Mouse (Mus musculus) heart, adult 2 months (tissue): Measurements from ENCODE around the gene Gls2. TPM values are rescaled to one million over a fixed set of nuclear protein-coding genes. Genes with fewer than 3 reads are reported as not detected.

Experiments used
- DNase-seq, 2 experiments: peaks; one replicate each; pipeline ENCODE4 v3.0.0; 2021
- H3K27ac ChIP-seq: fragments of 200-600 bp; 2 replicates; pipeline ENCODE4 v1.8.1; 2022
- H3K27me3 ChIP-seq: fragments of 200-500 bp; 2 replicates; pipeline ENCODE4 v1.6.1; 2012; ENCODE audit warnings: mild to moderate bottlenecking, low read length, inconsistent platforms, mixed read lengths; ENCODE audit not compliant: control insufficient read depth, insufficient read depth
- H3K36me3 ChIP-seq: fragments of 200-500 bp; 2 replicates; pipeline ENCODE4 v1.6.1; 2012; ENCODE audit warnings: low read length, inconsistent platforms; ENCODE audit not compliant: control insufficient read depth, insufficient read depth
- H3K4me1 ChIP-seq: fragments of 200-500 bp; 2 replicates; pipeline ENCODE4 v1.6.1; 2011; ENCODE audit warnings: low read length; ENCODE audit not compliant: control insufficient read depth, insufficient read depth
- H3K4me3 ChIP-seq: fragments of 200-600 bp; 2 replicates; pipeline ENCODE4 v1.8.1; 2022
- H3K79me2 ChIP-seq: fragments of 200-500 bp; replicated peaks from 2 replicates; pipeline ENCODE4 v1.6.1; 2012; ENCODE audit warnings: mild to moderate bottlenecking, inconsistent platforms, low read length, moderate library complexity, mixed read lengths; ENCODE audit not compliant: control insufficient read depth, insufficient read depth
- H3K9ac ChIP-seq: fragments of 200-500 bp; 2 replicates; pipeline ENCODE4 v1.6.1; 2012; ENCODE audit warnings: low read depth, mild to moderate bottlenecking, control low read depth, inconsistent platforms, low read length, mixed read lengths
- CTCF ChIP-seq: fragments of 200-600 bp; IDR thresholded peaks from 2 replicates; pipeline ENCODE4 v1.8.1; 2022; ENCODE audit warnings: antibody characterized with exemption, mild to moderate bottlenecking, moderate library complexity
- EP300 ChIP-seq: fragments of 200-500 bp; IDR thresholded peaks from 2 replicates; pipeline ENCODE4 v1.6.1; 2011; ENCODE audit warnings: low read depth, low read length, control low read depth; ENCODE audit not compliant: insufficient read depth
- POLR2A ChIP-seq: fragments of 200-500 bp; IDR thresholded peaks from 2 replicates; pipeline ENCODE4 v1.6.1; 2011; ENCODE audit warnings: mild to moderate bottlenecking, low read depth, low read length, control low read depth; ENCODE audit not compliant: insufficient read depth
- WGBS: fragments of 180-500 bp; shearing (Covaris S2); methylation state at CpG from one replicate; pipeline ENCODE4 v1.1.7; 2018; 5-methylcytosine and 5-hydroxymethylcytosine counted together
- intact Hi-C: fragments of 180-260 bp; cut with DNase I; formaldehyde crosslinking; loops from one replicate; pipeline ENCODE4 v1.15.1; 2025
- polyA plus RNA-seq: library from polyadenylated mRNA; depleted of rRNA; stranded (reverse); fragments of >200 nt; gene quantifications from 2 replicates; pipeline ENCODE4 v1.2.3, GENCODE M21; 2012
- total RNA-seq, 2 experiments: library from RNA; stranded (reverse); gene quantifications; 2 replicates each; pipeline ENCODE4 v1.2.3; 2021

Gene Gls2
- total and polyA plus RNA-seq, 3 experiments: 0.75 to 1.00 (median 0.78) TPM

DNA sequence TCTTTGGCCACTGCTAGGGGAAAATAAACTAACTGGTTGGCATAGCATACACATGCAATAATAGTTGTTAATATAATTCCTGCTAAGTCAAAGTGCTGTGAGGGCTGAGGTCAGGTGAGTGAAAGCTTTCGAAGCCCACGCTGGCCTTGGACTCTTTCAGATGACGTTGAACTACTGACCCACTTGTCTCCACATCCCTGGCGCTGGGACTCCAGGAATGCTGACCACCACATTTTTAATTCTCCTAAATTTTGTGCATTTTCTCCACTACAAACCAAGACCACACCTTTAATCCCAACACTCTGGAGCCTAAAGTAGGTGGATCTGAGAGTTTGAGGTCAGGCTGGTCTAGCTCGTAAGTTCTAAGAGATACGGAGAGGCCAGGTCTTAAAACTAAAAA, 1.1 kb upstream of the Gls2 start:
- Histone ChIP-seq H3K79me2 (no peaks in the 10 kb centered on the region), H3K27ac (no peak overlapping the region), H3K27me3 (no peaks in the 10 kb centered on the region), H3K36me3 (no peaks in the 10 kb centered on the region), H3K4me1 (no peaks in the 10 kb centered on the region), H3K9ac (no peak overlapping the region), H3K4me3 (no peak overlapping the region)
- no peak for DNase-seq
- 94% methylated on average over 6 of the region's 6 CpGs for WGBS
- no peak for TF ChIP-seq EP300
- TF ChIP-seq CTCF: no peak
- TF ChIP-seq POLR2A: no peak
- intact Hi-C loops: no loop called here

DNA sequence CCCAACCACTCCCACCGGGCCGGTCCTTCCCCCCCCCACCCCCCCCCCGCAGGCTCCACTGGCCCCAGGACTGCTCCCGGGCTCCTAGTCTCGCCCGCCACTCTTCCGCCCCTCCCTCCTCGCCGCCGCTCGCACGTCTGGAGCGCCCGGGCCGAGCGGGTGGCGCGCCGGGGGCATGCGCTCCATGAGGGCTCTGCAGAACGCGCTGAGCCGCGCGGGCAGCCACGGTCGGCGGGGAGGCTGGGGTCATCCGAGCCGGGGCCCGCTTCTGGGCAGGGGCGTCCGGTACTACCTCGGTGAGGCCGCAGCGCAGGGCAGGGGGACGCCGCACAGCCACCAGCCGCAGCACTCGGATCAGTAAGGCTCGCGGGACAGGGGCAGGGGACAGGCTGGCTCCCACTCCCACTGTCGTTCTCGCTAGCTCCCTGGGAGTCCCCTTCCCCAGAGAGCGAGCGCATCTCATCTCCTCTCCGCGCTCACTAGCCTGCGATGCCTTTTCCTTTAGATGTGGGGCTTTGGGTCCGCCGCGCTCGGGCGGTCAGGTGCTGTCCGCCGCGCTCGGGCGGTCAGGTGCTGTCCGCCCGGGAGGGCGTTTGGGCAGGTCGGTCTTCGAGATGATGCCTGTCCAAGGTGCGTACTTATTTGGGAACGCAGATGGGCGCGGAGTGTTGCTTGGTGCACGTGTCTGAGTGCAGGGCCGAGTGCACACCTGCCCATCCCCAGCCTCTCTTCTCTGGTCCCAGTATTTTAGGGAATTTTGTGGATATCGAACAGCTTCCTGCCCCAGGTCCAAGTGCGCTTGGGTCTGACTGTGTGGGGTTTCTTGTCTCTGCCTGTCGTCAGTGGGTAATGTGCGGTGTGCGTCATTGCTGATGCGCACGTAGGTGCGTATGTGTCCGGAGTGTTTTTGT, 549 bp downstream of the Gls2 start:
- Histone ChIP-seq H3K27ac (peak overlapping the region; percentile 64), H3K79me2 (no peaks in the 10 kb centered on the region), H3K36me3 (no peaks in the 10 kb centered on the region), H3K9ac (peak overlapping the region; percentile 83), H3K4me1 (no peaks in the 10 kb centered on the region), H3K27me3 (no peaks in the 10 kb centered on the region), H3K4me3 (peak overlapping the region; percentile 93)
- no peak for DNase-seq
- TF ChIP-seq EP300: no peak
- TF ChIP-seq CTCF: no peak
- no peak for TF ChIP-seq POLR2A
- intact Hi-C loops: loop anchor here (2.0 kb wide), 1 partner anchor 16 kb away; the partner anchor contains the start of gene Spryd4
- WGBS: 3% methylated on average over 66 of the region's 79 CpGs

DNA sequence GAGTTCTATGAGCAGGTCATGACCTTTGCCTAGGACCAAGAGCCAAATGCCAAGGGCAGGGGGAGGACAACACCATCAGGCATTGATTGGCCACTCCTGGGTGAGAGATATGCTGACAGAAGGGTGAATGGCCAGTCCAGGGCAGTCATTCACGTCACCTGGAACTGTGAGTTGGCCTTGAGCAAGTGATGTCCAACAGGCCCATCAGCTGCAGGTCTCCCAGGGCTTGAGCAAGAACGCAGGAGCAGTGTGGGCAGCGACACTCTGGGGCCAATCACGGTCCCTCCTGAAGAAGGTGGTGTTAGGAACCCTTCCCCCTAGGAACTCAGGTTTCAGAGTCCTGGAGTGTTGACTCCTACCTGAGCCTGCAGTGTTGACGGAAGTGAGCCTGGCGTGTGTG, 7.6 kb downstream of the Gls2 start:
- Histone ChIP-seq H3K4me1 (no peaks in the 10 kb centered on the region), H3K36me3 (no peaks in the 10 kb centered on the region), H3K79me2 (no peaks in the 10 kb centered on the region), H3K9ac (no peak overlapping the region), H3K27me3 (no peaks in the 10 kb centered on the region), H3K27ac (no peak overlapping the region), H3K4me3 (no peak overlapping the region)
- DNase-seq: no peak
- WGBS: 80% methylated on average over 6 of the region's 6 CpGs
- TF ChIP-seq CTCF (no peak), EP300 (no peak), POLR2A (no peak)
- intact Hi-C loops: no loop called here

DNA sequence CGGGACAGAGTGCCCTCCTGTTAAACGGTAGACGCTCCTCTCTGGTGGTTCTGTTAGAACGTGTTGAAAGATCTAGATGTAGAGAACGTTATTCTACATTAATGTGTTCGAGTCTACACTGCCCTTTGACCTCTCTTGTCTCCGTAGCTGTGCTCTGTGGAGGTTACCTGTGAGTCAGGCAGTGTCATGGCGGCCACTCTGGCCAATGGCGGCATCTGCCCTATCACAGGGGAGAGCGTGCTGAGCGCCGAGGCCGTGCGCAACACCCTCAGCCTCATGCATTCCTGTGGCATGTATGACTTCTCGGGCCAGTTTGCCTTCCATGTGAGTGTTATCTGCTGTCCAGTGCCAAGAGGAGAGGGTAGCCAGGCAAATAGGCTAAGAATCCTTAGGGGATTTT, 10.7 kb downstream of the Gls2 start:
- Histone ChIP-seq H3K9ac (no peak overlapping the region), H3K27me3 (no peaks in the 10 kb centered on the region), H3K4me1 (no peaks in the 10 kb centered on the region), H3K4me3 (no peak overlapping the region), H3K79me2 (no peaks in the 10 kb centered on the region), H3K36me3 (no peaks in the 10 kb centered on the region), H3K27ac (no peak overlapping the region)
- intact Hi-C loops: no loop called here
- TF ChIP-seq EP300 (no peak), POLR2A (no peak), CTCF (no peak)
- 87% methylated on average over 15 of the region's 15 CpGs for WGBS
- DNase-seq: no peak

DNA sequence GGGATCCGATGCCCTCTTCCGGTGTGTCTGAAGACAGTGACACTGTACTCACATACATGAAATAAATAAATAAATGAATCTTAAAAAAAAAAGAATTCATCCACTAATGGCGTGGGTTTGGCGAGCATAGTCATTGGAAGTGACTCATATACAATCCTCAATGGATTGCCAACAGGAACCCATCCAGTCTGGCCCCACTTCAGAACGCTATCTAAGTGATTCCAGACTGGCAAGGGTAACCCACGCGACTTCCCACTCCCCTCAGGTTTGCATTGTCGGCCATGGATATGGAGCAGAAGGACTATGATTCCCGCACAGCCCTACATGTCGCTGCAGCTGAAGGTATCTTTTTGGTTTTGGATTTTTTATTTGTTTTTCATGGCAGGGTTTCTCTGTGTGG, 14.1 kb downstream of the Gls2 start:
- no peak for TF ChIP-seq EP300
- no peak for TF ChIP-seq CTCF
- no peak for TF ChIP-seq POLR2A
- Histone ChIP-seq H3K4me1 (peaks cover 3% of the 10 kb centered on the region), H3K9ac (no peak overlapping the region), H3K4me3 (no peak overlapping the region), H3K27me3 (no peaks in the 10 kb centered on the region), H3K27ac (no peak overlapping the region), H3K79me2 (no peaks in the 10 kb centered on the region), H3K36me3 (no peaks in the 10 kb centered on the region)
- 83% methylated on average over 10 of the region's 10 CpGs for WGBS
- no peak for DNase-seq
- intact Hi-C loops: no loop called here

DNA sequence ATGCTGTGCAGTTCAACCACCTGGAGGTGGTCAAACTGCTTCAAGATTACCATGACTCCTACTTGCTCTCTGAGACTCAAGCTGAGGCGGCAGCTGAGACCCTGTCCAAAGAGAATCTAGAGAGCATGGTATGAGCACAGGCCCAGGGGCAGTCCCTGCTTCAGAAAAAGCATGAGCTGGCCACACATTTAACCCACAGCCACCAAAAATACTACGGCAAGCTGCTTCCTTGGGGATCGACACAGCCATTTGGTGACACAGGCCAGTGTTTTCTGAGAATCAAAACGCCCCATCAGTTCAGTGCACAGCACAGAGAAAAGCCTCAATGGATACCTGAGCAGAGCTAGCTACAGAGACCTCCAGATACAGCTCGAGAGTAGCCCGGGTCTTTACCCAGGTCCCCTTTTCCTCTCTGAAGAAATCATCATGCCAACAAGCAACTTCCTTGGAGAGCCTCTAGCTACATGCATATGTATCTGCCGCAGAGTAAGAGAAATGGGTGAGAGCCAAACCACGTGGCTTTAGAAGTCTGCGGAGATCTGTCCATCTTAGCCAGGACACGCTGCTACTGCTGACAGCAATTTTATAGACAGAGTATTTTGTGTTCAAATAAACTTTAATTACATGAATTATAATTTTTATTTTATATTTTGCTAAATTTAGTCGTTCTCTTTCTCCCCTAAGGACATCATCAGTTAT, 15.2 kb downstream of the Gls2 start:
- intact Hi-C loops: loop anchor here (2.0 kb wide), 1 partner anchor 15 kb away; the partner anchor contains the start of gene Gls2
- Histone ChIP-seq H3K79me2 (no peaks in the 10 kb centered on the region), H3K4me3 (no peak overlapping the region), H3K4me1 (peaks cover 3% of the 10 kb centered on the region), H3K27me3 (no peaks in the 10 kb centered on the region), H3K36me3 (no peaks in the 10 kb centered on the region), H3K27ac (no peak overlapping the region), H3K9ac (no peak overlapping the region)
- no peak for DNase-seq
- no peak for TF ChIP-seq EP300
- TF ChIP-seq POLR2A: no peak
- no peak for TF ChIP-seq CTCF
- WGBS: 92% methylated on average over 11 of the region's 11 CpGs
